Mouse (Mus musculus): ENCODE measurements around the gene Olfr655.

GRCm38 (mm10) chr7:104624494-104624893, 22.9 kb upstream of the Olfr655 start, which contains the start of gene Olfr657:
- no peak for TF ChIP-seq TAL1 (IDR thresholded peaks at IDR 0.05; ENCODE audit: low read length)
- TF ChIP-seq GATA1 (IDR thresholded peaks at IDR 0.05; ENCODE audit: low read length): no peak
